Mouse (Mus musculus) ES-E14 (cell line): ENCODE measurements around the gene Ampd3. TPM values are rescaled to one million over a fixed set of nuclear protein-coding genes. Genes with fewer than 3 reads are reported as not detected.

Source experiments
- DNase-seq: peaks from one replicate; pipeline ENCODE4 v3.0.0-alpha.2; 2013; ENCODE audit warnings: low read depth, low spot score
- H3K27ac ChIP-seq: 2 replicates; pipeline ENCODE4 v1.5.1; 2012; ENCODE audit warnings: low read depth, mild to moderate bottlenecking, low read length, moderate library complexity, mixed read lengths; ENCODE audit not compliant: poor library complexity, insufficient read depth, severe bottlenecking
- H3K36me3 ChIP-seq: 2 replicates; pipeline ENCODE4 v1.6.1; 2012; ENCODE audit warnings: mild to moderate bottlenecking, low read length, moderate library complexity, mixed read lengths; ENCODE audit not compliant: control insufficient read depth, poor library complexity, insufficient read depth, severe bottlenecking
- H3K4me1 ChIP-seq, 2 experiments: fragments of 150-350 bp in 1 of 2; sonication (generic) in 1 of 2; 2 replicates each; pipeline ENCODE4 v1.6.1; 2012; ENCODE audit warnings: low read length in 2 of 2, mild to moderate bottlenecking in 1 of 2, mixed read lengths in 1 of 2; ENCODE audit not compliant: control insufficient read depth in 2 of 2, insufficient read depth in 2 of 2, poor library complexity in 1 of 2
- H3K4me3 ChIP-seq, 2 experiments: fragments of 150-350 bp in 1 of 2; sonication (generic) in 1 of 2; 2 replicates each; pipeline ENCODE4 v1.5.1; 2012; ENCODE audit warnings: low read length in 2 of 2, low read depth in 1 of 2, mild to moderate bottlenecking in 1 of 2, mixed read lengths in 1 of 2; ENCODE audit not compliant: insufficient read depth in 1 of 2, poor library complexity in 1 of 2, severe bottlenecking in 1 of 2
- H3K9ac ChIP-seq: 2 replicates; pipeline ENCODE4 v1.6.1; 2012; ENCODE audit warnings: low read depth, mild to moderate bottlenecking, low read length, mixed read lengths; ENCODE audit not compliant: poor library complexity, insufficient read depth, severe bottlenecking
- H3K9me3 ChIP-seq: fragments of 150-350 bp; sonication (generic); 2 replicates; pipeline ENCODE4 v1.6.1; 2012; ENCODE audit warnings: low read depth, mild to moderate bottlenecking, low read length; ENCODE audit not compliant: control insufficient read depth, insufficient read depth
- CHD2 ChIP-seq: IDR thresholded peaks from 2 replicates; pipeline ENCODE4 v1.6.1; 2014; ENCODE audit warnings: mild to moderate bottlenecking, low read depth, low read length, inconsistent platforms
- HCFC1 ChIP-seq: IDR thresholded peaks from 2 replicates; pipeline ENCODE4 v1.6.1; 2012; ENCODE audit warnings: low read length, inconsistent platforms, borderline replicate concordance; ENCODE audit not compliant: insufficient read depth
- MAFK ChIP-seq: IDR thresholded peaks from 2 replicates; pipeline ENCODE4 v1.6.1; 2014; ENCODE audit warnings: mild to moderate bottlenecking, low read depth, low read length, inconsistent platforms; ENCODE audit not compliant: insufficient read depth
- ZC3H11A ChIP-seq: IDR thresholded peaks from 2 replicates; pipeline ENCODE4 v1.6.1; 2012; ENCODE audit warnings: low read depth, mild to moderate bottlenecking, inconsistent platforms, low read length, borderline replicate concordance
- ZNF384 ChIP-seq: IDR thresholded peaks from 2 replicates; pipeline ENCODE4 v1.6.1; 2012; ENCODE audit warnings: low read depth, low read length, inconsistent platforms
- in situ Hi-C, 2 experiments: fragments of 600-800 bp; cut with MboI; formaldehyde crosslinking; loops; one replicate each; pipeline ENCODE4 v1.15.1; 2025; ENCODE audit warnings: low sequenced_read_pairs in 2 of 2, inconsistent platforms in 1 of 2; ENCODE audit not compliant: unreplicated experiment in 2 of 2
- total RNA-seq: library from RNA; depleted of rRNA; stranded (reverse); fragments of 300-350 nt; gene quantifications from 2 replicates; pipeline ENCODE4 v1.2.3, GENCODE M21; 2012; rRNA removed

Ampd3 gene
- 2.4 and 5.3 TPM in 2 replicates for total RNA-seq

DNA sequence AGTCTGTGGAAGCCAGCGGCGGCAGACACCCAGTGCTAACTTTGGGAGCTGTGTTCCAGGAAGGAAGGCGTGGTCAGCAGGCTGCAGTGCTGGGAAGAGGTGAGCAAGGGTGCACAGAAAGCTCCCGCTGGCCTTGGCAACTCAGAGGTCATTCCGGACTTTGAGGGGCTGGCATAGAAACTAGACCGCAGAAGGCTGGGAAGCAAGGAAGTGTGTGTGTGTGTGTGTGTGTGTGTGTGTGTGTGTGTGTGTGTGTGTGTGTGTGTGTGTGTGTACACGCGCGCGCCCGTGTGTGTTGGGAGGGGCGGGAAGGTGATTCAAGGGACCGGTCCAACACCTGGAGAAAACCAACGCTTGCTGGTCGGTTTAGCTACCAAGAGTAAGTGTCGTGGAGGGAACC, at the start of gene Ampd3:
TSS of gene Ampd3 (plus strand) at position 206 of the 400 bp plus-strand sequence.
- H3K27ac ChIP-seq = no peak within 1 kb of the TSS
- H3K9ac ChIP-seq = peak within 1 kb of the TSS; percentile 75
- no peaks in the 10 kb centered on the region for H3K36me3 ChIP-seq
- in situ Hi-C loops = no loop called here
- peak within 1 kb of the TSS; percentile 87 for H3K4me3 ChIP-seq
- no peaks in the 10 kb centered on the region for H3K4me1 ChIP-seq
- no peak for DNase-seq
- no peak for TF ChIP-seq ZNF384
- TF ChIP-seq CHD2 = no peak
- no peak for TF ChIP-seq MAFK
- no peak for TF ChIP-seq ZC3H11A
- TF ChIP-seq HCFC1 = no peak
- H3K9me3 ChIP-seq = no peaks in the 10 kb centered on the region

DNA sequence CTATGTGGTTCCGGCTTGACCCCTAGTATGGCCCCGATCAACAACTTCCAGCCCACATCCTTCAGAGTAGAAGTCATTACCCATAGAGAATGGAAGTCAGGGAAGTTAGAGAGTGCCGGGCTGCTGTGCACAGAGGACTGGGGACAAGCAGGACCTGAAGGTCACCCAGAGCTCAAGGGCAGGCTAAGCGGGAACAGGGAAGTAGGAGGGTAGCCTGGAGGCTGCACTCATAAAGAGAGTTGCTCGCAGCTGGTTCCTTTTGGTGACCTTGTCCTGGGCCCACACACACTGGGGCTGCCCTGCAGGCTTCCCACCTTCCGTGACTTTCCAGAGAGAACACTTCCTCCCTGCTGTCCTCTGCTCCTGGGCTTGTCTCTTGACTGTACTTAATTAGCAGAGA, 49.5 kb upstream of the Ampd3 start:
- H3K4me3 ChIP-seq = no peak overlapping the region
- TF ChIP-seq HCFC1 (no peak), MAFK (no peak), CHD2 (no peak)
- no peaks in the 10 kb centered on the region for H3K9me3 ChIP-seq
- no peak overlapping the region for H3K27ac ChIP-seq
- in situ Hi-C loops = no loop called here
- no peak for DNase-seq
- H3K36me3 ChIP-seq = no peaks in the 10 kb centered on the region
- no peaks in the 10 kb centered on the region for H3K4me1 ChIP-seq
- H3K9ac ChIP-seq = no peak overlapping the region

DNA sequence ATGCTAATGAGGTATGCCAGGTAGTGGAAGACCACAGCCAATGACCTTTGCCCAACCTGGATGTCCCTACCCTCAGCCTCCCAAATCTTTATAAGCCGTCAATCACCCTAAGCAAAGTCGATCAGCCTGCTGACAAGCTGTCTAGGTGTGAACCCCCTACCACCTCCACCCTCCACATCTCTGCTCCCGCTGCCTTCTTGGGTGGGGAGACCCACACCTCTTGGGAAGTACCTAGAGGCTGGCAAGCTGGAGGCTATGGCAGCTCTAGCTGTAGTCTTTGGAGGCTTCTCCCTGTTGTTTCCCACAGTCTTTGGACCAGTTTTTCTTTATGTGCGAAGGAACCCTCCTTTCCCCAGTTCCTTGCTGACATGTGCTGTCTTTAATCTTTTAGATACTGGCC, 48.1 kb upstream of the Ampd3 start:
- no peak overlapping the region for H3K9ac ChIP-seq
- TF ChIP-seq ZC3H11A = no peak
- TF ChIP-seq CHD2 = no peak
- TF ChIP-seq MAFK = no peak
- no peak for TF ChIP-seq HCFC1
- H3K27ac ChIP-seq = no peak overlapping the region
- no peak overlapping the region for H3K4me3 ChIP-seq
- H3K9me3 ChIP-seq = no peaks in the 10 kb centered on the region
- H3K4me1 ChIP-seq = no peaks in the 10 kb centered on the region
- in situ Hi-C loops = no loop called here
- no peaks in the 10 kb centered on the region for H3K36me3 ChIP-seq
- no peak for DNase-seq

DNA sequence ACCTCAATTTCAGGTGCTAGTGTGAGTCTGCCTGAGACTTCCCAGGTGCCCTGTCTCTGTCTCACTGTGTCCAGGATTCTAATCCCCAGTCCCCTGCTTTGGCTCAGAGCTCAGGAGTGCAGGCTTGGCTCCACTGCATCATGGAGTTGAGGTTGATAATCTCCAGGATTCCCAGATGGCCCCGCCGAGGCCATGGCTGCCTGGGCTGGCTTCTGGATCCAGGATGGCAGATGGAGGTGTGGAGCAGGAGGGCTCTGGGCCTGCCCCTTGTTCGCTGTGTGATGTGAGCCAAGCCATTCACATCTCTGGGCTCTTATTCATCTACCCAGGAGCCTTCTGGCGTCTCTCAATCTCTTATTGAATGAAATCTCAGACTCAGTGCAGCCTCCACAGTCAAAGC, 45.8 kb upstream of the Ampd3 start:
- no peak overlapping the region for H3K4me3 ChIP-seq
- DNase-seq = no peak
- H3K9ac ChIP-seq = no peak overlapping the region
- TF ChIP-seq HCFC1 = no peak
- TF ChIP-seq CHD2 = no peak
- no peak for TF ChIP-seq MAFK
- no peak for TF ChIP-seq ZC3H11A
- TF ChIP-seq ZNF384 = no peak
- H3K36me3 ChIP-seq = no peaks in the 10 kb centered on the region
- H3K9me3 ChIP-seq = no peaks in the 10 kb centered on the region
- in situ Hi-C loops = no loop called here
- H3K27ac ChIP-seq = no peak overlapping the region
- H3K4me1 ChIP-seq = no peaks in the 10 kb centered on the region

DNA sequence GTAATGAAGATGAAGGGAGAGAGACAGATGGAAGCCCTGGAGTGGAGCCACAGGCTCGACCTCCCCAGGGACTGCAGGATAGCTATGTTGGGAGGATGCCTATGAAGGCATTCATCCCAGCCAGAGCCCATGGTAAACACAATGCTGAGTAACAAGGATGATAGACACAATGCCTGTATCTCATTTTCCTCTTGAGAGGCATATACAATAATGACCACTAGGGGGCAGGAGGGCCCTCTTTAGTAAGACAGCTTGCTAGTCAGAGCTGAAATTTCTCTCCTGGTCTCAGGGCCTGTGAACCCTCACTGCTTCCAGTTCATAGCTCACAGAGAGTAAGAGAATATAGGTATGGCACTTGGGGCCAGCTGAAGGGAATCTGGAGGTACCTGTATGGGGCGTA, 41.0 kb upstream of the Ampd3 start:
- Histone ChIP-seq H3K4me1 (peaks cover 11 to 20% of the 10 kb centered on the region in 2 experiments), H3K36me3 (no peaks in the 10 kb centered on the region), H3K9me3 (no peaks in the 10 kb centered on the region), H3K27ac (no peak overlapping the region), H3K4me3 (no peak overlapping the region), H3K9ac (no peak overlapping the region)
- TF ChIP-seq MAFK = no peak
- peak; percentile 45; the same call in 1 of the 2 replicates for TF ChIP-seq ZC3H11A
- in situ Hi-C loops = loop anchor here in 1 of 2 experiments (5.0 kb wide), 1 partner anchor 75 kb away; no protein-coding TSS in a partner anchor
- DNase-seq = peak; percentile 62
